ENCODE assay signal across 8 mouse cellular contexts in the genomic region with DNA sequence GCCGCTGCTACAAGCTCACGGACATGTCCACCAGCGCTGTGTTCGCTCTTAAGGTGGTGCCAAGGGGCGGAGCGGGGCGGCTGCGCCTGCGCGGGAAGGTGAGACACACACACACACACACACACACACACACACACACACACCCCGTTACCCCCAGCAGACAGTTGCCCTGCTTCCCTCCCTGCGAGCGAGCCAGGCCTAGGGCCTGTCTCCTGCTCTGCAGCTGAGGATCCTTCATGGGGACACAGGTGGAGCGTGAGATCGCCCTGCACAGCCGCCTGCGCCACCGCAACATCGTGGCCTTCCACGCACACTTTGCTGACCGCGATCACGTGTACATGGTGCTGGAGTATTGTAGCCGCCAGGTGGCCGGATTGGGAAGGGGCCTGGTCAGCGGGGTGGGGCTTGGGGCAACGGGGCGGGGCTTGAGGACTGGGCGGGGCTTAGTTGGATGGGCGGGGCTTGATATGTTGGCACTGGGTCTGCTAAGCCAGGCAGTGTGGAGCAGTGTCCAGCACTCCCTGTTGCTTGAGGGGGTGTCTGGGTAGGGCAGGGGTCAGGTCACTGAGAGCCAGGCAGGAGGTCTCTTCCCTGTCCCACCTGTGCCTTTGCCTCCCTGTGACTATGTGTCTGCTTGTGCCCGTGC. TPM values are rescaled to one million over a fixed set of nuclear protein-coding genes. Genes with fewer than 3 reads are reported as not detected.
DNase-seq lines count a peak whose midpoint lies in the region; ATAC-seq lines count a peak whose summit lies in the region.

No protein-coding gene starts in this region.

- H3K9me3 ChIP-seq in hindbrain, embryonic 12.5 days (replicated peaks) = no peaks in the 10 kb centered on the region
- 0 out of 2 replicates have a peak, but pooled peaks cover 8% of the 10 kb centered on the region for H3K9me3 ChIP-seq in neural tube, embryonic 12.5 days

- peak overlapping the region; percentile 44 for H3K4me2 ChIP-seq in hindbrain, embryonic 12.5 days (replicated peaks)
- H3K4me2 ChIP-seq in neural tube, embryonic 12.5 days (replicated peaks) = peak overlapping the region; percentile 46

- H3K27me3 ChIP-seq in hindbrain, embryonic 12.5 days = peaks cover 91% of the 10 kb centered on the region
- peaks cover 85% of the 10 kb centered on the region for H3K27me3 ChIP-seq in neural tube, embryonic 12.5 days (replicated peaks)

- DNase-seq in cerebellum, adult 11-12 months = peak; percentile 87
- no peak for DNase-seq in cerebellum, postnatal 4 days (ENCODE audit: low spot score in 2 of 2)
- peak; percentile 78 to 79 for DNase-seq in cerebellum, postnatal 10 days
- peak; percentile 26 for DNase-seq in liver
- no peak for DNase-seq in left cerebral cortex, postnatal 14 days (ENCODE audit: low spot score in 2 of 2)
- DNase-seq in left cerebral cortex, adult 8-10 months (ENCODE audit: low spot score in 2 of 2) = no peak

- no peak overlapping the region for H3K27ac ChIP-seq in hindbrain, embryonic 12.5 days
- no peak overlapping the region for H3K27ac ChIP-seq in neural tube, embryonic 12.5 days

- H3K4me3 ChIP-seq in hindbrain, embryonic 12.5 days = peak overlapping the region; percentile 25
- peak overlapping the region; percentile 9; the same call in 1 of the 2 replicates for H3K4me3 ChIP-seq in neural tube, embryonic 12.5 days

- no peaks in the 10 kb centered on the region for H3K36me3 ChIP-seq in hindbrain, embryonic 12.5 days
- no peaks in the 10 kb centered on the region for H3K36me3 ChIP-seq in neural tube, embryonic 12.5 days

- intact Hi-C loops in left cerebral cortex, postnatal 14 days (cut with DNase I) = loop anchor here (10.0 kb wide), 1 partner anchor 137 kb away; a partner anchor contains a TSS

- ATAC-seq in hindbrain, embryonic 12.5 days (ENCODE audit: low FRiP score) = no peak; the same call in 1 of the 2 replicates
- no peak for ATAC-seq in neural tube, embryonic 12.5 days (ENCODE audit: low FRiP score, low read depth)

- peaks cover 16% of the 10 kb centered on the region for H3K4me1 ChIP-seq in hindbrain, embryonic 12.5 days
- peaks cover 13% of the 10 kb centered on the region for H3K4me1 ChIP-seq in neural tube, embryonic 12.5 days

- H3K9ac ChIP-seq in hindbrain, embryonic 12.5 days = 0 out of 2 replicates have a peak overlapping the region, but pooled peaks have one; percentile 5
- H3K9ac ChIP-seq in neural tube, embryonic 12.5 days = 0 out of 2 replicates have a peak overlapping the region, but pooled peaks have one; percentile 2

- 10% methylated on average over 27 of the region's 31 CpGs for WGBS in hindbrain, embryonic 12.5 days
- 7% methylated on average over 31 of the region's 31 CpGs for WGBS in neural tube, embryonic 12.5 days

RNA-seq across cellular contexts. Expression of a gene that starts 1.9 kb away (rescaled TPM):
- polyA plus RNA-seq in hindbrain, embryonic 12.5 days (2016; fragmentation: Nextera tagmentation; extraction: Ambion mirVana) = 0.35 and 0.50 TPM in 2 replicates
- 0.29 and 0.49 TPM in 2 replicates for polyA plus RNA-seq in neural tube, embryonic 12.5 days (2016; fragmentation: Nextera tagmentation; extraction: Ambion mirVana)
- 10 to 100 TPM in 1 of 2 experiments, 1 to 10 TPM in 1; 7.6 to 10.6 TPM for total RNA-seq in left cerebral cortex, postnatal 14 days (2021)
- total RNA-seq in left cerebral cortex, adult 8-10 months (2022) = 10 to 100 TPM; 27.8 to 29.4 (median 28.7) TPM

RNA-seq across cellular contexts. Expression of a gene that starts 9.9 kb away (rescaled TPM):
- 0.38 and 0.77 TPM in 2 replicates for polyA plus RNA-seq in hindbrain, embryonic 12.5 days (2016; fragmentation: Nextera tagmentation; extraction: Ambion mirVana)
- polyA plus RNA-seq in neural tube, embryonic 12.5 days (2016; fragmentation: Nextera tagmentation; extraction: Ambion mirVana) = 0.50 and 1.1 TPM in 2 replicates
- 1 to 10 TPM; 2.0 to 4.2 TPM for total RNA-seq in left cerebral cortex, postnatal 14 days (2021)
- 10 to 100 TPM; 10.7 to 12.1 (median 11.5) TPM for total RNA-seq in left cerebral cortex, adult 8-10 months (2022)

RNA-seq across cellular contexts. Expression of a gene that starts 28.4 kb away (rescaled TPM):
- polyA plus RNA-seq in hindbrain, embryonic 12.5 days (2016; fragmentation: Nextera tagmentation; extraction: Ambion mirVana) = 3.2 and 4.1 TPM in 2 replicates
- polyA plus RNA-seq in neural tube, embryonic 12.5 days (2016; fragmentation: Nextera tagmentation; extraction: Ambion mirVana) = 3.4 and 3.6 TPM in 2 replicates
- total RNA-seq in left cerebral cortex, postnatal 14 days (2021) = 10 to 100 TPM in 1 of 2 experiments, 1 to 10 TPM in 1; 8.6 to 10.1 TPM
- total RNA-seq in left cerebral cortex, adult 8-10 months (2022) = 10 to 100 TPM; 12.0 to 14.8 (median 13.6) TPM

RNA-seq across cellular contexts. Expression of a gene that starts 28.8 kb away (rescaled TPM):
- 2.2 and 2.8 TPM in 2 replicates for polyA plus RNA-seq in hindbrain, embryonic 12.5 days (2016; fragmentation: Nextera tagmentation; extraction: Ambion mirVana)
- polyA plus RNA-seq in neural tube, embryonic 12.5 days (2016; fragmentation: Nextera tagmentation; extraction: Ambion mirVana) = 2.2 and 2.3 TPM in 2 replicates
- total RNA-seq in left cerebral cortex, postnatal 14 days (2021) = 1 to 10 TPM; 4.9 to 5.7 TPM
- total RNA-seq in left cerebral cortex, adult 8-10 months (2022) = 10 to 100 TPM in 1 of 4 experiments, 1 to 10 TPM in 3; 6.7 to 10.2 (median 8.3) TPM

RNA-seq across cellular contexts. Expression of a gene that starts 29.3 kb away (rescaled TPM):
- polyA plus RNA-seq in hindbrain, embryonic 12.5 days (2016; fragmentation: Nextera tagmentation; extraction: Ambion mirVana) = 21.4 and 24.8 TPM in 2 replicates
- polyA plus RNA-seq in neural tube, embryonic 12.5 days (2016; fragmentation: Nextera tagmentation; extraction: Ambion mirVana) = 23.6 and 26.5 TPM in 2 replicates
- 10 to 100 TPM; 19.9 to 24.1 TPM for total RNA-seq in left cerebral cortex, postnatal 14 days (2021)
- 10 to 100 TPM; 18.9 to 20.3 (median 19.6) TPM for total RNA-seq in left cerebral cortex, adult 8-10 months (2022)

Comparison
In these comparisons a context has a peak if more than half of its experiments do, and no peak if none do; other contexts are left out.
1. DNase-seq: peak in cerebellum, adult 11-12 months (single experiment), cerebellum, postnatal 10 days (2 of 2) and liver (single experiment); none in cerebellum, postnatal 4 days (0 of 2), left cerebral cortex, postnatal 14 days (0 of 2) and left cerebral cortex, adult 8-10 months (0 of 2).